Mouse (Mus musculus) gastrocnemius, postnatal 36 days (tissue): Measurements from ENCODE around the gene Trim26. TPM values are rescaled to one million over a fixed set of nuclear protein-coding genes. Genes with fewer than 3 reads are reported as not detected.

Experiments
- DNase-seq, 2 experiments: peaks; one replicate each; pipeline ENCODE4 v3.0.0; 2022
- intact Hi-C: fragments of 180-260 bp; cut with DNase I; formaldehyde crosslinking; loops from one replicate; pipeline ENCODE4 v1.15.1; 2025
- total RNA-seq, 2 experiments: library from RNA; stranded (reverse); gene quantifications; 2 replicates each; pipeline ENCODE4 v1.2.3; 2021

The Trim26 gene
- total RNA-seq, 2 experiments from 2014 or later: 17.1 to 18.8 TPM

GRCm38 (mm10) chr17:36896583-36896982, 59.6 kb downstream of the Trim26 start:
- intact Hi-C loops: no loop called here
- no peak for DNase-seq

- no peak for DNase-seq
- intact Hi-C loops: no loop called here
Measured at GRCm38 (mm10) chr17:36897065-36897464, 60.1 kb downstream of the Trim26 start.

GRCm38 (mm10) chr17:36897552-36898205, 60.7 kb downstream of the Trim26 start, which contains the start of gene Trim31:
TSS of gene Trim31 (plus strand) at chr17:36898118.
- intact Hi-C loops: no loop called here

GRCm38 (mm10) chr17:36899376-36899775, 62.4 kb downstream of the Trim26 start:
- intact Hi-C loops: no loop called here
- no peak for DNase-seq

More at GRCm38 (mm10) chr17:36897552-36898205, 60.7 kb downstream of the Trim26 start, which contains the start of gene Trim31:
- no peak for DNase-seq

GRCm38 (mm10) chr17:36900001-36900400, 63.1 kb downstream of the Trim26 start:
- intact Hi-C loops: no loop called here
- DNase-seq: no peak

GRCm38 (mm10) chr17:36900691-36901090, 63.8 kb downstream of the Trim26 start:
- intact Hi-C loops: no loop called here
- DNase-seq: no peak

GRCm38 (mm10) chr17:36903651-36904050, 66.7 kb downstream of the Trim26 start:
- DNase-seq: no peak
- intact Hi-C loops: no loop called here

- no peak for DNase-seq
- intact Hi-C loops: no loop called here
Measured at GRCm38 (mm10) chr17:36908235-36908634, 71.3 kb downstream of the Trim26 start.

Other genes starting within 250 kb of the Trim26 start
- gene H2-M9, start 194.5 kb upstream of the Trim26 start, total RNA-seq: not detected
- not detected for gene H2-M1, start 164.9 kb upstream of the Trim26 start, total RNA-seq
- not detected for gene H2-M10.5, start 64.2 kb upstream of the Trim26 start, total RNA-seq
- gene H2-M10.6, start 25.0 kb upstream of the Trim26 start, total RNA-seq: not detected
- gene Trim15, start 30.1 kb downstream of the Trim26 start, total RNA-seq: not detected
- not detected for gene Trim10, start 32.4 kb downstream of the Trim26 start, total RNA-seq
- gene Trim40, start 53.0 kb downstream of the Trim26 start, total RNA-seq: not detected
- not detected for gene Trim31, start 61.0 kb downstream of the Trim26 start, total RNA-seq
- gene Rnf39, start 105.8 kb downstream of the Trim26 start, total RNA-seq: not detected
- 10 to 100 TPM; 48.0 to 56.2 TPM for gene Ppp1r11, start 114.6 kb downstream of the Trim26 start, total RNA-seq
- 10 to 100 TPM; 16.1 to 17.7 TPM for gene Znrd1, start 121.4 kb downstream of the Trim26 start, total RNA-seq
- gene Znrd1as, start 121.5 kb downstream of the Trim26 start, total RNA-seq: 10 to 100 TPM; 16.1 to 17.2 TPM
- not detected for gene 2410137M14Rik, start 144.1 kb downstream of the Trim26 start, total RNA-seq
- gene H2-M5, start 152.4 kb downstream of the Trim26 start, total RNA-seq: under 1 TPM in 1 of 2 experiments, not detected in 1; 0.10 TPM
- gene Zfp57, start 164.0 kb downstream of the Trim26 start, total RNA-seq: under 1 TPM; 0.23 to 0.59 TPM
- not detected for gene Mog, start 186.3 kb downstream of the Trim26 start, total RNA-seq
- 1 to 10 TPM; 8.0 to 8.1 TPM for gene Gabbr1, start 208.8 kb downstream of the Trim26 start, total RNA-seq